Mouse (Mus musculus) c-Kit-positive CD71-positive TER-119-positive erythroid progenitor cells, embryonic 14.5 days (primary cell): ENCODE results near the gene Gcm2.

ENCODE experiments used
- DNase-seq: peaks from one replicate; pipeline ENCODE4 v3.0.0-alpha.2; 2013; ENCODE audit warnings: low spot score

The Gcm2 gene

GRCm38 (mm10) chr13:41079859-41080258 is 31.0 kb downstream of the Gcm2 start:
- DNase-seq = no peak

GRCm38 (mm10) chr13:41079421-41079780 is 31.4 kb downstream of the Gcm2 start, which contains the start of gene Mak:
TSS of gene Mak (minus strand) at chr13:41079706.
- peak; percentile 77 for DNase-seq

GRCm38 (mm10) chr13:41078690-41079420 is 32.0 kb downstream of the Gcm2 start:
- no peak for DNase-seq

- DNase-seq = no peak
Measured at GRCm38 (mm10) chr13:41077921-41078320, 32.9 kb downstream of the Gcm2 start.

GRCm38 (mm10) chr13:41073819-41074218 is 37.0 kb downstream of the Gcm2 start:
- DNase-seq = no peak

GRCm38 (mm10) chr13:41071617-41072016 is 39.2 kb downstream of the Gcm2 start:
- no peak for DNase-seq

GRCm38 (mm10) chr13:41067618-41068017 is 43.2 kb downstream of the Gcm2 start:
- DNase-seq = no peak

- no peak for DNase-seq
Measured at GRCm38 (mm10) chr13:41051965-41052364, 58.9 kb downstream of the Gcm2 start.
